Mouse (Mus musculus) testis, adult 2 months (tissue): ENCODE measurements around the gene Zdhhc14.

Source experiments
- CTCF ChIP-seq: fragments of 200-500 bp; IDR thresholded peaks from 2 replicates; pipeline ENCODE4 v1.5.1; 2012; ENCODE audit warnings: low read depth, mild to moderate bottlenecking, inconsistent platforms, low read length, moderate library complexity; ENCODE audit not compliant: control insufficient read depth, insufficient read depth, insufficient replicate concordance
- POLR2A ChIP-seq: fragments of 200-500 bp; IDR thresholded peaks from 2 replicates; pipeline ENCODE4 v1.6.1; 2012; ENCODE audit warnings: low read depth, mild to moderate bottlenecking, inconsistent platforms, low read length, moderate library complexity; ENCODE audit not compliant: control insufficient read depth

DNA sequence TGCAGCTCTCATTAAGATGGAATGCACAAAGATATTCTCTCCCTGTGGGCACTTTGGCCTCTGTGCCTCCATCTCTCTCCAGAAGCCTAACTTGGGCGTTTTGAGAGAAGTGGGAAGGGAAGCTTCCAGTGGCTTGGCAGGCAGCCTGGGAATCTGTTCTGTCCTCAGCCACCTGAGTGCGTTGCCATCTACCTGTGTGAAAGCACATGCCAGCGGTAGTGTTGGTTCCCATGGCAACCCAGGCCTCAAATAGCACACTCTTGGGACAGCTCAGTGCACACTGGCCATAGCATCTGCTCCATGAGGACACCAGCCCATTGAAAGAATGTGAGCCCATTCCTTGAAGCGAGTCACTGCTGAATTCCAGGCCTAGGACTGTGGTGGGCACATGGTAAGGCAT, 83.2 kb downstream of the Zdhhc14 start:
- TF ChIP-seq POLR2A: no peak
- no peak for TF ChIP-seq CTCF
